Mouse (Mus musculus) heart, adult 2 months (tissue): ENCODE results near the gene Bcat2. TPM values are rescaled to one million over a fixed set of nuclear protein-coding genes. Genes with fewer than 3 reads are reported as not detected.
A peak's percentile ranks its signal among the peaks of the same experiment; 100 is the strongest.

Experiments
- DNase-seq, 2 experiments: peaks; one replicate each; pipeline ENCODE4 v3.0.0; 2021
- H3K27ac ChIP-seq: fragments of 200-600 bp; 2 replicates; pipeline ENCODE4 v1.8.1; 2022
- H3K27me3 ChIP-seq: fragments of 200-500 bp; 2 replicates; pipeline ENCODE4 v1.6.1; 2012; ENCODE audit warnings: mild to moderate bottlenecking, low read length, inconsistent platforms, mixed read lengths; ENCODE audit not compliant: control insufficient read depth, insufficient read depth
- H3K36me3 ChIP-seq: fragments of 200-500 bp; 2 replicates; pipeline ENCODE4 v1.6.1; 2012; ENCODE audit warnings: low read length, inconsistent platforms; ENCODE audit not compliant: control insufficient read depth, insufficient read depth
- H3K4me1 ChIP-seq: fragments of 200-500 bp; 2 replicates; pipeline ENCODE4 v1.6.1; 2011; ENCODE audit warnings: low read length; ENCODE audit not compliant: control insufficient read depth, insufficient read depth
- H3K4me3 ChIP-seq: fragments of 200-600 bp; 2 replicates; pipeline ENCODE4 v1.8.1; 2022
- H3K79me2 ChIP-seq: fragments of 200-500 bp; replicated peaks from 2 replicates; pipeline ENCODE4 v1.6.1; 2012; ENCODE audit warnings: mild to moderate bottlenecking, inconsistent platforms, low read length, moderate library complexity, mixed read lengths; ENCODE audit not compliant: control insufficient read depth, insufficient read depth
- H3K9ac ChIP-seq: fragments of 200-500 bp; 2 replicates; pipeline ENCODE4 v1.6.1; 2012; ENCODE audit warnings: low read depth, mild to moderate bottlenecking, control low read depth, inconsistent platforms, low read length, mixed read lengths
- CTCF ChIP-seq: fragments of 200-600 bp; IDR thresholded peaks from 2 replicates; pipeline ENCODE4 v1.8.1; 2022; ENCODE audit warnings: antibody characterized with exemption, mild to moderate bottlenecking, moderate library complexity
- EP300 ChIP-seq: fragments of 200-500 bp; IDR thresholded peaks from 2 replicates; pipeline ENCODE4 v1.6.1; 2011; ENCODE audit warnings: low read depth, low read length, control low read depth; ENCODE audit not compliant: insufficient read depth
- POLR2A ChIP-seq: fragments of 200-500 bp; IDR thresholded peaks from 2 replicates; pipeline ENCODE4 v1.6.1; 2011; ENCODE audit warnings: mild to moderate bottlenecking, low read depth, low read length, control low read depth; ENCODE audit not compliant: insufficient read depth
- WGBS: fragments of 180-500 bp; shearing (Covaris S2); methylation state at CpG from one replicate; pipeline ENCODE4 v1.1.7; 2018; 5-methylcytosine and 5-hydroxymethylcytosine counted together
- intact Hi-C: fragments of 180-260 bp; cut with DNase I; formaldehyde crosslinking; loops from one replicate; pipeline ENCODE4 v1.15.1; 2025
- polyA plus RNA-seq: library from polyadenylated mRNA; depleted of rRNA; stranded (reverse); fragments of >200 nt; gene quantifications from 2 replicates; pipeline ENCODE4 v1.2.3, GENCODE M21; 2012
- total RNA-seq, 2 experiments: library from RNA; stranded (reverse); gene quantifications; 2 replicates each; pipeline ENCODE4 v1.2.3; 2021

The Bcat2 gene
- total and polyA plus RNA-seq, 3 experiments: 142 to 306 (median 219) TPM

DNA sequence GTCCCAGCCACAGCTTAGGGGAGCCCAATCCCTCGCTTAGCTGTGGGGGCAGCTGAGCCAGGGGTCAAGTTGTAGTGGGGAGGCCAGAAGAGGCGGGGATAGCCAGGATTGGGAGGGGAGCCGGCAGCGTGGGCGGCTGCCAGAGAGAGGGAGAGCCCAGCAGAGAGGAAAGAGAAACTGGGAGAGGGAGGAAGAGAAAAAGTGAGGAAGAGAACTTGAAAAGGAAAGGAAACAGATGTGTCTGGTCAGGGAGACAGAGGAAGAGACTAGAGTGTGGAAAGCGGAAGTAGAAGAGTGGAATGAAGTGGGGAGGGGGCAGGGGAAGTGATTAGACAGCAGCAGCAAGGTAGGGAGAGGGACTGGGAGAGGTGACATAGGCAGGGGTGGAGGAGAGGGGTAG is 40.5 kb upstream of the Bcat2 start:
- Histone ChIP-seq H3K27ac (no peak overlapping the region), H3K27me3 (no peaks in the 10 kb centered on the region), H3K4me1 (peaks cover under 1% of the 10 kb centered on the region; the same call in 1 of the 2 replicates), H3K4me3 (no peak overlapping the region), H3K36me3 (no peaks in the 10 kb centered on the region), H3K9ac (no peak overlapping the region), H3K79me2 (no peaks in the 10 kb centered on the region)
- WGBS: 16% methylated on average over 6 of the region's 6 CpGs
- TF ChIP-seq CTCF (no peak), EP300 (no peak), POLR2A (no peak)
- peak; percentile 40 to 57 for DNase-seq
- intact Hi-C loops: loop anchor here (5.0 kb wide), 1 partner anchor 173 kb away; no protein-coding TSS in a partner anchor

DNA sequence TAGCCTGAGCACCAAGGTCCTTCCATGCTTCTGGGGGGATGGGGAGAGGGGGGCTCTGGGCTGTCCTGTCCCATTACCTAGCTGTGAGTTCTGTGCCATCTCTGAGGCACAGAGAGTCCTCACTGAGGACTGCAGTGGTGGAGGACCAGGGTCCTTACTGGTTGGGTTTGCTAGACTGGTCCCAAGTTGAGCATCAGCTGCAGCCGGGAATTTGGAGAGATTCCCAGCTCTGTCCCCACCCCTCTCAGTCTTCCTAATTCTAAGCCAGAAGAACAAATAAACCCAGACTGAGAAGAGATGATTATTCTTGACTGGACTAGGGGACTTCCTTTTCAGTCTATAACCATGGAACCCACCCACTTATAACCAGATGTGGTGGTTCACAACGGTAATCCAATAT is 39.3 kb upstream of the Bcat2 start:
- Histone ChIP-seq H3K27me3 (no peaks in the 10 kb centered on the region), H3K79me2 (no peaks in the 10 kb centered on the region), H3K4me3 (no peak overlapping the region), H3K27ac (no peak overlapping the region), H3K4me1 (no peaks in the 10 kb centered on the region), H3K36me3 (no peaks in the 10 kb centered on the region), H3K9ac (no peak overlapping the region)
- 41% methylated on average over 2 of the region's 2 CpGs for WGBS
- intact Hi-C loops: no loop called here
- TF ChIP-seq CTCF (no peak), POLR2A (no peak), EP300 (no peak)
- DNase-seq: peak in 1 of 2 experiments; percentile 42

DNA sequence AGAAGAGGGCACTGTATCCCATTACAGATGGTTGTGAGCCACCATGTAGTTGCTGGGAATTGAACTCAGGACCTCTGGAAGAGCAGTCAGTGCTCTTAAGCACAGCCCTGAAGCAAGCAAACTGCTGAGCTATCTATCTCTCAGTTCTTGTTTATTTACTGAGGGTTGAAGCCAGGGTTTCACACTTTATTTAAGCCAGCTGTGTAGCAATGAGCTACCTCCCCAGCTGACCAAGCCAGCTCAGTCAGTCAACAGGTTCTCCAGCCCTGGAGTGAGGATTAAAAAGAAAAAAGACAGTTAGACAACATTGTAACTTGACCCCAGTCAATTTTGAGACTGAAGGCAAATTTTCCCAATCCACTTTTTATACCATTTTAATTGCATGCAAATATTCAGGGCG is 34.3 kb upstream of the Bcat2 start:
- no peak overlapping the region for H3K4me3 ChIP-seq
- no peak for DNase-seq
- H3K27ac ChIP-seq: no peak overlapping the region
- H3K27me3 ChIP-seq: no peaks in the 10 kb centered on the region
- 83% methylated on average over 1 of the region's 1 CpGs for WGBS
- no peaks in the 10 kb centered on the region for H3K4me1 ChIP-seq
- no peak overlapping the region for H3K9ac ChIP-seq
- TF ChIP-seq POLR2A: no peak
- no peak for TF ChIP-seq CTCF
- no peak for TF ChIP-seq EP300
- intact Hi-C loops: no loop called here
- no peaks in the 10 kb centered on the region for H3K36me3 ChIP-seq
- no peaks in the 10 kb centered on the region for H3K79me2 ChIP-seq

DNA sequence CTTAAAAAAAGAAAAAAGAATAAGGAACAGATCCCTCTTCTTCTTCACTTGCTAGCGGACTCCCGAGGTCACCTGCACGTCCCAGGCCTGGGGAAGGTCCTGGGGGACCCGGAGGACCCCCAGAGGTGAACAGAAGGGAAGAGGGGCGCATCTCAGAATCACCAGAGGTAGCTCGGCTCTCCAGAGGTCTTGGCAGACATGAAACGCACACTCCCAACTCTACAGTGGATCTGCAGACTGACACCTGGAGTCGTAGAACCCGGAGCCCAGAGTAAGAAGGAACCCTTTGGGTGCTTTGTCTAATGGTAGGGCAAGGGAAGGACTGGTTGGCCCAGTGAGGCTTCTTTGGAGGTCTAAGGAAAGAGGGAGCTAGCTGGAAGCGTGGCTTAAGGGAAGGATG is 32.4 kb upstream of the Bcat2 start:
- Histone ChIP-seq H3K4me3 (peak overlapping the region; percentile 58), H3K27me3 (no peaks in the 10 kb centered on the region), H3K36me3 (no peaks in the 10 kb centered on the region), H3K9ac (no peak overlapping the region), H3K27ac (no peak overlapping the region), H3K79me2 (no peaks in the 10 kb centered on the region), H3K4me1 (no peaks in the 10 kb centered on the region)
- 87% methylated on average over 10 of the region's 10 CpGs for WGBS
- intact Hi-C loops: no loop called here
- TF ChIP-seq EP300 (no peak), CTCF (no peak), POLR2A (no peak)
- no peak for DNase-seq

DNA sequence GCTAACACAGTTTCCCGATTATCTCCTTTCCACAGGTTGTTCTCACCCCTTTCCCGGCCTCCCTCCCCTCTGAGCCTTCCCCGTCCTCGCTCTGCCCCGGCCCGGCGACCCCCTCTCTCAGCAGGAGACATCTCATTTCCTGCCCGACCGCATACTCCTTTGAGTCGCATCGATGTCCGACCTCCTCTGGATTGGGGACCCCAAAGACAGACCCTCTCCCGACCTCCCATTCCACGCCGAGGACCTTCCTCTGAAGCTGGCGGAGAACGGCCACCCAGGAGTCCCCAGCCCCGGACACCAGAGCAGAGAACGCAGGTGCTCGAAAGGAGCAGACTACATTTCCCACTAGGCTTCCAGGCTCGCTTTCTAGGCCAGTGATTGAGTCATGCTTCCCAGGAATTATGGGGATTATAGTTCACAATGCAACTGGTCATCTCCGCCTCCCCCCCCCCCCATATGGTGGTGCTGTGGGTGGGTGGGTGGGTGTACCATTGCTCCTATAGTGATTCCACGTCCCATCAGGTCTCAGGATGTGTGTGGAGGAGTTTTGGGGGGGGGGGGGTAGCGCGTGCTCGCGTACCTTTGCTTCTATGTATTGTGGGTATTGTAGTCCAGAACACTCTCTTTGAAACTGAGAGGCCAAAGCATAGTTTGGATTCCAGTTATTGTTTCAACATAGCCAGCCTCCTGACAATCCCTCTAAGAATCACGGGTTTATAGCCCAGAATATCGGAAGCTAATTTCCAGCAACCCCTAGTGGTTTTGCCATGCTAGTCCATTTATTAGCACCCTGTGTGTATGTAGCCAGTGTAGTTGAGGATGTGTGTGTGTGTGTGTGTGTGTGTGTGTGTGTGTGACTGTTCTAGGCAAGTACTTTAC is 31.6 kb upstream of the Bcat2 start:
- intact Hi-C loops: no loop called here

DNA sequence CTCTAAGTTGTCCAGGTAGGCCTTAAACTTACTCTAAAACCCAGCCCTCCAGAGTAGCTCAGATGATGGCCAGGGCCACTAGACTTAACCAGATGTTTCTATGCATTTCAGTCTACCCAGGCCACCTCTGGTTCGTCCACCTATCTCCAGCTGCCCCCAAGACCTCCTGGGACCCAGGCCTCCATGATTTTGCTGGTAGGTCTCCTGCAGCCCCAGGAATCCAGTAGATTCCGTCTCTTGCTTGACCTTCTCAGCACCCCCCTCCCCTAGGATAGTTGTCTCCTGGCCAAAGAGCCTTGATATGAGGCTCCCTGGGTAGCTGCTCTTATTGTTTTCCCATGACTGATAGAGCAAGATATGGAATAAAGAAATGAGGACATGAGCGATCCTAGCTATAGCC is 30.9 kb upstream of the Bcat2 start:
- intact Hi-C loops: no loop called here
- H3K36me3 ChIP-seq: no peaks in the 10 kb centered on the region
- H3K27me3 ChIP-seq: no peaks in the 10 kb centered on the region
- 79% methylated on average over 3 of the region's 3 CpGs for WGBS
- no peaks in the 10 kb centered on the region for H3K4me1 ChIP-seq
- no peaks in the 10 kb centered on the region for H3K79me2 ChIP-seq
- no peak for DNase-seq
- no peak; the same call in 1 of the 2 replicates for TF ChIP-seq CTCF
- TF ChIP-seq POLR2A: no peak
- no peak overlapping the region for H3K9ac ChIP-seq
- H3K27ac ChIP-seq: no peak overlapping the region
- no peak overlapping the region for H3K4me3 ChIP-seq

More for the DNA sequence above, 31.6 kb upstream of the Bcat2 start:
- H3K9ac ChIP-seq: peak overlapping the region; percentile 37
- H3K4me1 ChIP-seq: no peaks in the 10 kb centered on the region
- no peak overlapping the region for H3K27ac ChIP-seq
- H3K27me3 ChIP-seq: no peaks in the 10 kb centered on the region
- H3K4me3 ChIP-seq: peak overlapping the region; percentile 58
- TF ChIP-seq POLR2A (no peak), CTCF (peak; percentile 54)
- no peaks in the 10 kb centered on the region for H3K79me2 ChIP-seq
- no peaks in the 10 kb centered on the region for H3K36me3 ChIP-seq
- 5% methylated on average over 28 of the region's 29 CpGs for WGBS
- DNase-seq: peak; percentile 56 to 58
